Comparison of ENCODE assay signal across 8 mouse cellular contexts in genomic region chr13:119706278-119706880, GRCm38 (mm10). TPM values are rescaled to one million over a fixed set of nuclear protein-coding genes. Genes with fewer than 3 reads are reported as not detected.
DNase-seq lines count a peak whose midpoint lies in the region; ATAC-seq and TF ChIP-seq lines count a peak whose summit lies in the region.
"Not testable (repeated sequence)": the region's sequence is repeated elsewhere in the genome, so short reads cannot be mapped to it uniquely, and the experiment has no call there.
"Had no signal": no experiment of that assay in that cellular context is flagged by ENCODE, and none has a peak within 500 bp of the region (broad histone marks: within the 10 kb centered on the region; RNA-seq: fewer than 3 reads in every experiment).

No protein-coding gene starts in this region.

- WGBS in intestine, postnatal 0 days = 84% methylated on average over 7 of the region's 8 CpGs
- WGBS in limb, embryonic 14.5 days = 65% methylated on average over 7 of the region's 8 CpGs
- 16% methylated on average over 8 of the region's 8 CpGs for WGBS in thymus, adult 2 months

- H3K36me3 ChIP-seq in intestine, postnatal 0 days (ENCODE audit: control insufficient read depth, insufficient read depth) = peaks cover 59% of the 10 kb centered on the region
- peaks cover 79% of the 10 kb centered on the region for H3K36me3 ChIP-seq in limb, embryonic 14.5 days (ENCODE audit: control insufficient read depth, insufficient read depth, low read length)
- H3K36me3 ChIP-seq in thymus, adult 2 months (ENCODE audit: control insufficient read depth, insufficient read depth, low read length) = peaks cover 47% of the 10 kb centered on the region

- H3K9ac ChIP-seq in intestine, postnatal 0 days (ENCODE audit: low read depth, low read length); limb, embryonic 14.5 days (ENCODE audit: low read depth, low read length, severe bottlenecking): not testable (repeated sequence)

- H3K4me3 ChIP-seq in intestine, postnatal 0 days (ENCODE audit: low read depth, low read length); limb, embryonic 14.5 days (replicated peaks; ENCODE audit: low read length); thymus, adult 2 months (ENCODE audit: control insufficient read depth, insufficient read depth, low read length): not testable (repeated sequence)

- peak; percentile 70 for ATAC-seq in common myeloid progenitor, adult 5-6 weeks (replicated peaks; ENCODE audit: low read depth, poor library complexity, severe bottlenecking)
- ATAC-seq in hematopoietic stem cell, adult 5-6 weeks (replicated peaks in 1 of 2; ENCODE audit: insufficient read depth in 1 of 2, low FRiP score in 2 of 2, low TSS enrichment in 1 of 2, low read depth in 1 of 2, poor library complexity in 2 of 2, severe bottlenecking in 2 of 2) = peak; percentile 67 to 91
- ATAC-seq in intestine, postnatal 0 days = not testable (repeated sequence)
- ATAC-seq in limb, embryonic 14.5 days (ENCODE audit: low FRiP score, low read depth) = peak; percentile 61

- H3K27ac ChIP-seq in intestine, postnatal 0 days (ENCODE audit: low read depth, low read length) = 0 out of 2 replicates have a peak overlapping the region, but pooled peaks have one; percentile 4
- not testable (repeated sequence) for H3K27ac ChIP-seq in limb, embryonic 14.5 days (replicated peaks; ENCODE audit: low read depth, low read length)
- peak overlapping the region; percentile 50; the same call in 1 of the 2 replicates for H3K27ac ChIP-seq in thymus, adult 2 months (ENCODE audit: control insufficient read depth, insufficient read depth, low read length)

- TF ChIP-seq POLR2A in limb, embryonic 14.5 days (IDR thresholded peaks at IDR 0.05; ENCODE audit: borderline replicate concordance, extremely low read depth, insufficient read depth, insufficient read length); thymus, adult 2 months (IDR thresholded peaks at IDR 0.05; ENCODE audit: control insufficient read depth, extremely low read depth, insufficient read depth, low read length, poor library complexity): not testable (repeated sequence)

- H3K4me2 ChIP-seq in intestine, postnatal 0 days (replicated peaks; ENCODE audit: low read depth); limb, embryonic 14.5 days (replicated peaks; ENCODE audit: low read depth, low read length, severe bottlenecking): not testable (repeated sequence)

- H3K27me3 ChIP-seq in intestine, postnatal 0 days (replicated peaks; ENCODE audit: control insufficient read depth, insufficient read depth, low read length); limb, embryonic 14.5 days (ENCODE audit: control insufficient read depth, insufficient read depth, low read length); thymus, adult 2 months (ENCODE audit: control insufficient read depth, insufficient read depth, low read length): not testable (repeated sequence)

- not testable (repeated sequence) for TF ChIP-seq CTCF in intestine, postnatal 0 days (IDR thresholded peaks at IDR 0.05; ENCODE audit: low read depth); thymus, adult 2 months (IDR thresholded peaks at IDR 0.05; ENCODE audit: borderline replicate concordance, control insufficient read depth, extremely low read depth, insufficient read depth, low read length, poor library complexity)

- not testable (repeated sequence) for H3K4me1 ChIP-seq in intestine, postnatal 0 days (replicated peaks; ENCODE audit: control insufficient read depth, insufficient read depth, low read length); limb, embryonic 14.5 days (ENCODE audit: control insufficient read depth, insufficient read depth, low read length); thymus, adult 2 months (replicated peaks; ENCODE audit: control insufficient read depth, insufficient read depth, low read length)

- not testable (repeated sequence) for H3K9me3 ChIP-seq in intestine, postnatal 0 days (ENCODE audit: control insufficient read depth); limb, embryonic 14.5 days (ENCODE audit: control insufficient read depth, low read length)

- peak; percentile 5 for DNase-seq in T-cell, adult 2 months (ENCODE audit: low spot score)
- DNase-seq in limb, embryonic 14.5 days (ENCODE audit: low spot score); thymus, adult 2 months: not testable (repeated sequence)
- DNase-seq in naive thymus-derived CD4-positive, alpha-beta T cell, adult 2 months (ENCODE audit: low read depth) = peak; percentile 30

RNA-seq across cellular contexts. Expression of gene Hmgcs1, which starts 16.2 kb away (rescaled TPM):
- total RNA-seq in common myeloid progenitor, adult 5-6 weeks (2017) = 32.2 and 34.3 TPM in 2 replicates
- total RNA-seq in hematopoietic stem cell, adult 5-6 weeks (2017) = 38.3 and 42.3 TPM in 2 replicates
- polyA plus RNA-seq in intestine, postnatal 0 days (2015; fragmentation: Nextera tagmentation; extraction: Ambion mirVana) = 54.5 and 63.0 TPM in 2 replicates
- polyA plus RNA-seq in limb, embryonic 14.5 days (2012; rRNA removed) = 84.0 and 93.0 TPM in 2 replicates
- 118 and 135 TPM in 2 replicates for polyA plus RNA-seq in limb, embryonic 14.5 days (2014; fragmentation: Nextera tagmentation; extraction: Ambion mirVana)
- polyA plus RNA-seq in thymus, adult 2 months (2012; rRNA removed) = 13.3 and 13.9 TPM in 2 replicates

RNA-seq across cellular contexts. Expression of gene Nim1k, which starts 49.3 kb away (rescaled TPM):
- 1.6 and 2.8 TPM in 2 replicates for total RNA-seq in common myeloid progenitor, adult 5-6 weeks (2017)
- 4.4 and 4.6 TPM in 2 replicates for total RNA-seq in hematopoietic stem cell, adult 5-6 weeks (2017)
- polyA plus RNA-seq in intestine, postnatal 0 days (2015; fragmentation: Nextera tagmentation; extraction: Ambion mirVana) = 0.48 and 0.53 TPM in 2 replicates
- 1.2 and 1.3 TPM in 2 replicates for polyA plus RNA-seq in limb, embryonic 14.5 days (2012; rRNA removed)
- 2.1 and 2.2 TPM in 2 replicates for polyA plus RNA-seq in limb, embryonic 14.5 days (2014; fragmentation: Nextera tagmentation; extraction: Ambion mirVana)
- 5.5 and 5.8 TPM in 2 replicates for polyA plus RNA-seq in thymus, adult 2 months (2012; rRNA removed)
- polyA plus RNA-seq: erythroblast, embryonic 14.5 days had no signal
